Mouse (Mus musculus) ES-E14 (cell line): ENCODE measurements at regions not wholly inside any gene's neighbourhood (a gene's known extent, or its start where the extent isn't known, plus 50 kb on each side); places are given as distances from the start of the nearest gene placed in this dataset.

Experiments
- HCFC1 ChIP-seq: IDR thresholded peaks from 2 replicates; pipeline ENCODE4 v1.6.1; 2012; ENCODE audit warnings: low read length, inconsistent platforms, borderline replicate concordance; ENCODE audit not compliant: insufficient read depth
- MAFK ChIP-seq: IDR thresholded peaks from 2 replicates; pipeline ENCODE4 v1.6.1; 2014; ENCODE audit warnings: mild to moderate bottlenecking, low read depth, low read length, inconsistent platforms; ENCODE audit not compliant: insufficient read depth
- ZC3H11A ChIP-seq: IDR thresholded peaks from 2 replicates; pipeline ENCODE4 v1.6.1; 2012; ENCODE audit warnings: low read depth, mild to moderate bottlenecking, inconsistent platforms, low read length, borderline replicate concordance
- ZNF384 ChIP-seq: IDR thresholded peaks from 2 replicates; pipeline ENCODE4 v1.6.1; 2012; ENCODE audit warnings: low read depth, low read length, inconsistent platforms

GRCm38 (mm10) chr13:69991892-69992261 is 189.7 kb downstream of the Med10 start:
- TF ChIP-seq HCFC1 = no peak
- no peak for TF ChIP-seq MAFK
- no peak for TF ChIP-seq ZNF384
- TF ChIP-seq ZC3H11A = no peak
